Mouse (Mus musculus) G1E (cell line): Measurements from ENCODE around the gene H2-Aa.

Experiments used
- CTCF ChIP-seq: IDR thresholded peaks from 2 replicates; pipeline ENCODE4 v1.5.1; 2012; ENCODE audit warnings: low read depth, low read length, inconsistent platforms, mixed read lengths
- POLR2AphosphoS5 ChIP-seq: IDR thresholded peaks from 2 replicates; pipeline ENCODE4 v1.6.1; 2012; ENCODE audit warnings: low read depth, low read length, inconsistent platforms; ENCODE audit not compliant: insufficient replicate concordance

DNA sequence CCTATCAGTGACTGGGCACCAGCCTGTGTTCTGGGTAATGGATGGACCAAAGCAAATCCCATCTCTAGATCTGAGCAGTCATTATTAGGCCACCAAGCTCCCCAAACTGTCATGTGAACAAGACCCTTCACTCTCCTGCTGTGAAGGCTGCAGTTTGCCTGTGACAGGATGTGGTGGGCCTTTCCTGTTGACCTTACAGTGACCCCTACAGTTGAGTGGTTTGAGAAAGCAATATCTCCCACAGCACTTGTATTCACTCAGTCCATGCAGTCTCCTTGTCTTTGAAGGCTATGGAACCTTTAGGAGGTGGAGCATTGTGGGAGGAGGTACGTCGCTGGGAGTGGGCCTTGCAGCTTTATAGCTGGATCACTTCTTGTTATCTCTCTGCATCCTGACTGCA is 42.2 kb upstream of the H2-Aa start:
- no peak for TF ChIP-seq CTCF
- TF ChIP-seq POLR2AphosphoS5: no peak
